ENCODE assay signal across 15 mouse cellular contexts in genomic region chr9:84774348-84774747, GRCm38 (mm10).
DNase-seq lines count a peak whose midpoint lies in the region; TF ChIP-seq lines count a peak whose summit lies in the region.
"Had no signal": no experiment of that assay in that cellular context is flagged by ENCODE, and none has a peak within 500 bp of the region (broad histone marks: within the 10 kb centered on the region; RNA-seq: fewer than 3 reads in every experiment).

No protein-coding gene starts in this region.

- peak; percentile 2 for DNase-seq in kidney, adult 9 months
- no peak for DNase-seq in kidney, adult 8-10 months
- DNase-seq in right cerebral cortex, postnatal 14 days, result peak; percentile 4
- no peak for DNase-seq in right cerebral cortex, postnatal 25 days
- DNase-seq in induced T-regulatory cell, adult 2 months (ENCODE audit: low read depth), result peak; percentile 19
- DNase-seq in naive thymus-derived CD4-positive, alpha-beta T cell, adult 2 months (ENCODE audit: low read depth), result peak; percentile 6
- DNase-seq in spleen, postnatal 4 days (ENCODE audit: low spot score in 2 of 2), result no peak
- no peak for DNase-seq in thymus, adult 2 months
- DNase-seq: cerebellum, adult 11-12 months; forebrain, postnatal 0 days; gastrocnemius, postnatal 14 days; layer of hippocampus, adult 9-11 months had no signal

- H3K27ac ChIP-seq in thymus, adult 2 months (ENCODE audit: control insufficient read depth, insufficient read depth, low read length), result no peak overlapping the region
- H3K27ac ChIP-seq: heart, embryonic 10.5 days; intestine, embryonic 15.5 days had no signal

- no peak for TF ChIP-seq POLR2A in thymus, adult 2 months (IDR thresholded peaks at IDR 0.05; ENCODE audit: control insufficient read depth, extremely low read depth, insufficient read depth, low read length, poor library complexity)

- no peaks in the 10 kb centered on the region for H3K4me1 ChIP-seq in thymus, adult 2 months (replicated peaks; ENCODE audit: control insufficient read depth, insufficient read depth, low read length)
- H3K4me1 ChIP-seq: heart, embryonic 10.5 days; intestine, embryonic 15.5 days had no signal

- WGBS in thymus, adult 2 months, result 3% methylated on average over 11 of the region's 11 CpGs

- no peak overlapping the region for H3K4me3 ChIP-seq in thymus, adult 2 months (ENCODE audit: control insufficient read depth, insufficient read depth, low read length)
- H3K4me3 ChIP-seq: erythroblast, embryonic 14.5 days; heart, embryonic 10.5 days; intestine, embryonic 15.5 days had no signal

- H3K27me3 ChIP-seq in thymus, adult 2 months (ENCODE audit: control insufficient read depth, insufficient read depth, low read length), result no peaks in the 10 kb centered on the region
- H3K27me3 ChIP-seq: intestine, embryonic 15.5 days had no signal

- no peak for TF ChIP-seq CTCF in thymus, adult 2 months (IDR thresholded peaks at IDR 0.05; ENCODE audit: borderline replicate concordance, control insufficient read depth, extremely low read depth, insufficient read depth, low read length, poor library complexity)

- H3K36me3 ChIP-seq in thymus, adult 2 months (ENCODE audit: control insufficient read depth, insufficient read depth, low read length), result no peaks in the 10 kb centered on the region
- H3K36me3 ChIP-seq: heart, embryonic 10.5 days; intestine, embryonic 15.5 days had no signal

Comparison
In these comparisons a context has a peak if more than half of its experiments do, and no peak if none do; other contexts are left out.
1. DNase-seq: peak in kidney, adult 9 months (single experiment), right cerebral cortex, postnatal 14 days (single experiment), induced T-regulatory cell, adult 2 months (single experiment) and naive thymus-derived CD4-positive, alpha-beta T cell, adult 2 months (single experiment); none in kidney, adult 8-10 months (0 of 2), right cerebral cortex, postnatal 25 days (single experiment), spleen, postnatal 4 days (0 of 2) and thymus, adult 2 months (single experiment).